Mouse (Mus musculus): ENCODE results near the gene Cep290.

Gene Cep290

DNA sequence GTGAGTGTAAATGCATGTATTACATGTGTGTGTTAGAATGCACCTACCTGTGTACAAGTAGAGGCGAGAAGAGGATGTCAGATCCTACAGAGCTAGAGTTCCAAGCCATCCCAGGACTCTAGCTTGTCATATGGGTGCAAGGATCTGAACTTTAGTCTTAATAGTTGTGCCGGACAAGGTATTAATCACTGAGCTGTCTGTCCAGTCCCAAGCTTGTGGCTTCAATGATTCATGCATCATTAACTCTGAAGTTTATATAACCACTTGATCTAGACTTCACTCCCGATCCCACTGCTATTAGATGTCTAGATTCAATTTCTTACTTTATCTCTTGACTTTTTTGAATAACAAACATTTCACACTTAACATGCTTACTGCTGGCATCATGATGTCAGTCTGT lies 111.0 kb downstream of the Cep290 start:
- DNase-seq = no peak

DNA sequence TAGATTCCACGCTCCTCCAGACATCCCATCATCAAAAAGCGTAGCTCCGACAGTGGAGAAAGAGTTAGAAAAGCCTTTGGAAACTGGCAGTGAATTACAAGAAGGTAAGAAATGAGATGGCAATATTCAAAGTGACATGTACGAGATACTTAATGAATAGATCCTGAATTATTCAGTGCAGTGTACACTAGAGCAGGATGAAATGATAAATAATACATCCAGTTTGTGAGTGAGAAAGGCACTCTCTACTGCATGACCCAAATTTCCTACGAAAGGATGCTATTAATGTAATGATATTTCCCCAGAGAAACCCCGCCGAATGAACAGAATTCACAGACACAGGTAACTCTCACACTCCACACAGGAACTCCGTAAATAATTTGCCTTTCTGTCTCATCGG lies 116.2 kb downstream of the Cep290 start:
- DNase-seq = no peak

DNA sequence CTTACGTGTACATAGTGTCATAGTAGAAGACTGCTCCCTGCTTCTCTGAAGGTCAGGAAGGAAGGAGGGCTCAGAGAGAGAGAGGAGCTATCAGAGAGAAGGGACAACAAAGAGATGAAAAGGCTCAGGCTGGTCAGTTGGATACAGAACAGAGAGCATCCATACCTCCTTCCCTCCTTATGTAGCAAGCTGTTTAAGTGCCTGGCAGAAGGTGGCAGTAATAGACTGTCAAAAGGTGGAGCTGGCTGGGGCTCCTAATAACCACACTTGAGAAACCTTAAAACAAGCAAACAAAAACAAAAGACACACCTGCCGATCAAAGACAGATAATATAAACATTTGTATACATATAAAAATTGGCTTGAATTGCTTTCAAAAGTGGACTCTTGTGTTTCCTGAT lies 116.9 kb downstream of the Cep290 start:
- DNase-seq = no peak

DNA sequence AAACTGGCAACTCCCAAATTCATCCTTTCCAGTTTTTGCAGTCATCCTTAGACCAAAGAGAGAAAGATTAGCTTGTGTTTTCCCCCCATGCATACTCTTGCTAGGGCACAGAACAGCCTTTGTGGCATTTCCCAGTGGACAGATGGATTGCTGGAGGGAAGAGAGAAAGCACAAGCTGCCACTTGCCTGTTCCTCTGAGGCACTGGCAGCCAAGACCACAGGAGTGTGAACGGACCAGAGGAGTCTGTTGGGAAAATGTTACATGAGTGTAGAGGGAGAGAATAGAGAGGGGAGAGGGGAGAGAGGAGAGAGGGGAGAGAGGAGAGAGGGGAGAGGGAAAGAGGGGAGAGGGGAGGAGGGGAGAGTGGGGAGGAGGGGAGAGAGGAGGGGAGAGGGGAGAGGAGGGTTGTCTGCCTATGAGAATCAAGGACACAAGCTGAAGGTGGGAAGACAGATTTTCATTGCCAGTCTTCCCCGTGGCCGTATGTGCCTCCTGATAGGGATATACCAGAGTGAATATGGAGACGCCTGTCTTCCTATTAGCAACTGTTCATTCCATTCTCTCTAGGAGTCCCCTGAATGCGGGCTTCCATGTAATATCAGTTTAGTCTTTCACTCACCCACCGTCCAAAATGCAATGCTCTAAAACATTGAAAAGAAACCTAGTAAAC lies 130.0 kb downstream of the Cep290 start:
- no peak for DNase-seq

DNA sequence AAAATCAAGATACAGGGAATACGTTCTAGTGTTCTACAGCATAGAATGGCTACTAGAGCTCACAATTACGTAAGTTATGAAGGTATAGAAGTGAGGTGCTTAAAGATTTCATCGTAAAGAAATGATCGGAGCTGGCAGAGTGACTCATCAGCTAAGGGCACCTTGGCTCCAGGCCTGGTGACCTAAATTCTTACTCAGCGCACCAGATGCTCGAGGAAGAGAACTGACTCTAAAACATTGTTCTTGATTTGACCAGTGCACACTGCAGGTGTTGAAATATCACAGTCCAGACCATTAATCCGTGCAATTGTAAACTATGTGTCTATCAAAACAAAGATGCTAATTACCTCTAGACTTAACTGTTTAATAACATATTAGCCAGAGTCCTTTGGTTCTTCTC lies 132.1 kb downstream of the Cep290 start:
- no peak for DNase-seq

DNA sequence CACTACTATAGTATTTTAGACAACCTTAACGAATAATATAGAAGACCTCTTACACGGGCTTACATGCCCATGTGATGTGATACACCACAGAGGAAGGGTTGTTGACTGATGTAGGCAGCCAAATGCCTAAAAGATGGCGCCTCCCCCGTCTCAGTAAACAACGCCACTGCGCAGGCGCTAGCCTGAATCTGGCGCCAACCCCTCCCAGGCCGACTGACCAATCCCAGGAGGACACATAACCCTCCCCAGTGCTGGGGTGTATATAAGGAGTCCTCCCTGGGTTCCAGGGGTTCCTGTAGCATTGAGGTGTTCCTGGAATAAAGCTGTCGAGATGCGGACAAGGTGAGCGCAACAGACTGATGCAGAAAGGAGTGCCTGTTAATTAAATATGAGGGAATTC lies 132.7 kb downstream of the Cep290 start:
- DNase-seq = no peak

DNA sequence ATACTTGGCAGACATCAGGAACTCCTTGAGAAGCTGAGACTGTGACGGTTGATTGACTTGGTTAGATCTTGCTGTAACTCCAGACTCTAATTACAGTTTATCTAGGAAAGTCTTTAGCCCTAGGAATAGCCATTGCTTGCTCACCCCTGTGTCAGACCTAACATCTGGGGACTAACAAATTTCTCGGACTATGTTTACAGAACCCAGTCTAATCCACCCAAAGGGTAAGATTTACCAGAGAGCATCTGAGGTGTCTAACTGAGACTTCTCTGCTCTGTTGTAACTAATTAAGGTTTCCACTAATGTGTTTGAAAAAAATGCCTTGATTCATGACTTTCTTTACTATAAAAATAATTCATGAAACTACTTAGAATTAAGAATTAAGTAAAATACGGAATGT lies 135.1 kb downstream of the Cep290 start:
- DNase-seq = no peak

Measured in thymus, postnatal 4 days (tissue).